Mouse (Mus musculus) olfactory bulb, adult 2 months (tissue): ENCODE data around the gene Elavl1. TPM values are rescaled to one million over a fixed set of nuclear protein-coding genes. Genes with fewer than 3 reads are reported as not detected.

Source experiments
- H3K27ac ChIP-seq: fragments of 200-500 bp; 2 replicates; pipeline ENCODE4 v1.5.1; 2012; ENCODE audit warnings: low read depth, low read length; ENCODE audit not compliant: insufficient read depth
- H3K4me1 ChIP-seq: fragments of 200-500 bp; 2 replicates; pipeline ENCODE4 v1.6.1; 2012; ENCODE audit warnings: low read length; ENCODE audit not compliant: control insufficient read depth, insufficient read depth
- H3K4me3 ChIP-seq: fragments of 200-500 bp; 2 replicates; pipeline ENCODE4 v1.5.1; 2012; ENCODE audit warnings: mild to moderate bottlenecking, low read depth, low read length, moderate library complexity; ENCODE audit not compliant: insufficient read depth
- CTCF ChIP-seq: fragments of 200-500 bp; IDR thresholded peaks from 2 replicates; pipeline ENCODE4 v1.5.1; 2012; ENCODE audit warnings: low read depth, mild to moderate bottlenecking, low read length, moderate library complexity; ENCODE audit not compliant: insufficient read depth
- POLR2A ChIP-seq: fragments of 200-500 bp; IDR thresholded peaks from 2 replicates; pipeline ENCODE4 v1.6.1; 2012; ENCODE audit warnings: mild to moderate bottlenecking, low read depth, low read length, moderate library complexity; ENCODE audit not compliant: insufficient read depth
- WGBS: fragments of 180-500 bp; shearing (Covaris S2); methylation state at CpG from one replicate; pipeline ENCODE4 v1.1.7; 2018; 5-methylcytosine and 5-hydroxymethylcytosine counted together
- polyA plus RNA-seq: library from polyadenylated mRNA; stranded (reverse); fragments of >200 nt; gene quantifications from 2 replicates; pipeline ENCODE4 v1.2.4, GENCODE M21; 2012; ENCODE audit warnings: low replicate concordance; ENCODE audit not compliant: missing spikeins, insufficient read depth, insufficient read length

Elavl1 gene
- polyA plus RNA-seq, result 138 TPM in 1 of 2 replicates, not detected in the other

DNA sequence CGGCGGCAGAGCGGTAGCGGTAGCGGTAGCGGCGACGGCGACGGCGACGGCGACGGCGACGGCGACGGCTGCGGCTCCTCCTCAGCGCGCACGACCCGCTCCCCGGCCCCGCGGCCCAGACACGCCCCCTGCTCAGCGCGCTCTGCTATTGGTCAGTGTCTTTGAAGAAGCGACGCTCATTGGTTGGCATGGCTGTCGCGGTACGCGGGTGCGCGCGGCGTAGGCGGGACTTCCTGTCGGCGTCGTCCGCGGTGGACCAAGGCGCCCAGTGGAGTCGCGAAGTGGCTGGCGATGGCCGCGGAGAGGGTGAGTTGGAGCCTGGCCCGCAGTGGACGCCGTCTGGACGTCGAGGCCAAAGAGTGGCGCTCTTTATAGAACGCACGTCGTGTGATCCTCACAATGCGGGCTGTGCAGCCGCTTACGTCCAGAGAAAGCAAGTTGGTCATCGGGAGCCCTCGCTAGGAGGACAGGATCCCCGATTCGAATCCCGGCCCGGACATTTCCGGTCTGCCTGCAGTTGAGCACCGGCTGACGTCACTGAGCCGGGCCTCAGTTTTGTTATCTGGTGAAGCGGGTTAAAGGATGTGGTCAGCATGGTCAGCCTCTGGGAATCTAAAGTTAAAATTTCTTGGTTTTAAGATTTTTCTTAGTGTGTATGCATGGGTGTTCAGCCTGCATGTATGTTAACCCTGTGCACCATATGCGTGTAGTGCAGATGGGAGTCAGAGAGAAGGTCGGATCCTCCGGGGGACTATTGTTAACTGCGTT lies at the start of gene Elavl1, which contains the start of gene Ccl25:
TSS of gene Elavl1 (minus strand) at position 431 of the 768 bp plus-strand sequence.
TSS of gene Ccl25 (plus strand) at position 228 of the 768 bp plus-strand sequence.
- H3K27ac ChIP-seq, result peak within 1 kb of the TSS; percentile 62
- TF ChIP-seq CTCF (no peak), POLR2A (peak; percentile 69)
- under 1% methylated on average over 78 of the region's 78 CpGs for WGBS
- H3K4me1 ChIP-seq, result peaks cover 4% of the 10 kb centered on the region
- peak within 1 kb of the TSS; percentile 100 for H3K4me3 ChIP-seq

DNA sequence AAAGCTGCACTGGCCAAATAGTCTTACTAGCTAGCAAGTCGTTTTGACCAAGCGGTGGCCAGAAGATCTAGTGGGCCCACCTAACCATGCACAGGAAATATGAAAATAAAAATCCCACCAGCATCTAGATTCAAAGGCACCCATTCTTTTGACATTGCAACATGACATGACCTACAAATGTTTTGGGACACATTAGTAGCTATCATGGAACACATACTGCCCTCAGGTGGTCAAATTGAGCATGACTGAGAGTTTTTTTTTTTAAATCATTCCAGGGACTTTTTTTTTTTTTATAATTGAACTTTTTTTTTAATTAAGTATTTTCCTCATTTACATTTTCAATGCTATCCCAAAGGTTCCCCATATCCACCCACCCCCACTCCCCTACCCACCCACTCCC lies 47.4 kb upstream of the Elavl1 start:
- Histone ChIP-seq H3K4me1 (no peaks in the 10 kb centered on the region; the same call in 1 of the 2 replicates), H3K27ac (no peak overlapping the region), H3K4me3 (no peak overlapping the region)
- 76% methylated on average over 2 of the region's 2 CpGs for whole genome bisulfite sequencing
- TF ChIP-seq POLR2A, result no peak
- TF ChIP-seq CTCF, result no peak

DNA sequence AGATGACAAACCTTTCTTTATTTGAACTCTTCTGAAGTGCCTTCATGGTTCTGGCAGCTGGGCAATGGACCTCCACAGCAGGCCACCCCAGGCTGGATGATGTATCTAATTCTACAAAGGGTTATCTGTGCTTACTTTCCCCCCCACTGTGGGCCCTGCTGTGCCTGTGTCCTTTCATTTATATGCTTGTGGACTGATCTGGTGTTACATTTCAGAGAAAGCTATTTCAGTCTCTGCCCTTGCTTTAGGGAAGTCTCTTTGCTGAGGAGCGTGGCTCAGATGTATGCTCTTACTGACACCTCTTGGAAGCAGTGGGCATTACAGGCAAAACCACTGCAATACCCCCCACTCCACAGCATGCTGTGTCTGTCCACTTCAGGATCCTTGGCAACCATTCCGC lies 44.9 kb upstream of the Elavl1 start:
- WGBS, result 44% methylated on average over 2 of the region's 2 CpGs
- TF ChIP-seq CTCF (no peak), POLR2A (no peak)
- Histone ChIP-seq H3K4me3 (no peak overlapping the region), H3K27ac (no peak overlapping the region), H3K4me1 (no peaks in the 10 kb centered on the region; the same call in 1 of the 2 replicates)

DNA sequence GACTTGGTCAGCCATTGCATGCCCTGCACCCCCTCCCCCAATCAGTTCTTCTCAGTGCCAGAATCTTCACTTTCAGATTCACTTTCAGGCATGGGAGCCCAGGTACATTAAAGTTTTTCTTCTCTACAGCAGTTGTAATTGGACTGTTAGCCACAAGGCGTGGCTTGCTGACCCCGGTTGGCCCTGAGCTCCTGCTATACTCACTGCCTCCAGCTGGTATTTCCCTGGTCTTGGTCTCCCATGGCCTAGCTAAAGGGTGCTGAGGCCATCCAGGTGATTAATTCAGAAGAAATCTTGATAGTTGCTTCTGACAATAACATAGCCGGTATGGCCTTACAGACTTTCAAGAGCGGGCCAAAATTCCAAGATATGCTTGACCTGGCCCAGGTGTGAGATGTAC lies 43.3 kb upstream of the Elavl1 start:
- 93% methylated on average over 4 of the region's 4 CpGs for WGBS
- no peak overlapping the region for H3K4me3 ChIP-seq
- TF ChIP-seq POLR2A (no peak), CTCF (no peak)
- H3K27ac ChIP-seq, result no peak overlapping the region
- H3K4me1 ChIP-seq, result no peaks in the 10 kb centered on the region; the same call in 1 of the 2 replicates

DNA sequence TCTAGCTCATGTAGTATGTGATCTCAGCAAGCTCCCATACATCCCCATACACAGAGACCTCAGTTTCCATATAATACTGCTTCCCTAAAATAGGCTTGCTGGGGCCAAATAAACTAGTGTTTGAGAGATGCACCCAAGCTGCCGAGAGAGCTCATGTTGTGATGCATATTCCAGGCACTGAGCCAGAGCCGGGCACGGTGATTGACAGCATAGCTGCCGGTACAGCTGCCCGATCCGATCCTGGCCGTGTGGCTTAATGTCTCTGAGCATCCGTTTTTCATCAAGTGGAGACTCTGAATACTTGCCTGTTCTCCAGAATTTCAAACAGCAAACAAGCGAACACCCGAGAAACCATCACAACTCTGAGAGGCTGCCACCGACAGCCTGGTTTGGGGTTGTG lies 42.6 kb upstream of the Elavl1 start:
- Histone ChIP-seq H3K4me3 (no peak overlapping the region), H3K4me1 (no peaks in the 10 kb centered on the region; the same call in 1 of the 2 replicates), H3K27ac (no peak overlapping the region)
- TF ChIP-seq CTCF, result no peak
- TF ChIP-seq POLR2A, result no peak
- 30% methylated on average over 11 of the region's 11 CpGs for WGBS

DNA sequence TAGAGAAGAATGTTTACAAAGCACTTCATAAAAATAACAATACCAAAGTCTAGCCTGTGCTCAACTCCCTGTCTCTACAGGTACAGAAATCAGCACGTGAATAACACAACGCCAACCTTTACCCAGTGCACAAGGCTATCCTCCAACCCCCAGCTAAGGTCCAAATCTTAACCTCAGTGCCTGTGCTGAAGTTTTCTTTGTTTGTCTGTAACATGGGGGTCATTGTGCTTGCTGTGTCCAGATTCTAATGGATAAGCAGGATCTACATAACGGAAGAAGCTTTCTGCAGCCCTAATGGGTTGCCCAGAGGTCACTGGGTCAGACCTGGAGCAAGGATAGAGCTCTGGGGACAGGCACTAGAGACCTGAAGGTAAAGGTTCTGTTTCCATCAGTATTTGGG lies 41.0 kb upstream of the Elavl1 start:
- no peak overlapping the region for H3K27ac ChIP-seq
- WGBS, result 88% methylated on average over 3 of the region's 3 CpGs
- TF ChIP-seq CTCF (no peak), POLR2A (no peak)

DNA sequence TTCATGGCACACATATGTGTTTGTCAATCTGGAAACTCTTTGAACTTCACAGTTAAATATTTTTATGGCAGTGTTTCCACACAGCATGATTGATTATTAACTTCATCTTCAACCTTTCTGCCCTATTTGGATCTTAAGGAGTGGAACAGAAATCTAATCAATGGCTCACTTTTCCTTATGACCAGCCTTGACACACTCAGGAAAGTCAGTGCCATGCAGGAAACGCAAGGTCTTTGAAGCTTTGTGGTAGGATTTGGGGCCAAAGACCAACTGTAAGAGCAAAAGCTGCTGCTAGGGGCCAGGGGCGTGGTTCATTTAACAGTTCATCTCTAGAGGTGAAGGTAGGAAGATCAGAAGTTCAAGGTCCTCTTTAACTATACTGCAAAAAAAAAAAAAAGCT lies 35.7 kb upstream of the Elavl1 start:
- WGBS, result 92% methylated on average over 2 of the region's 2 CpGs
- H3K27ac ChIP-seq, result no peak overlapping the region
- H3K4me1 ChIP-seq, result no peaks in the 10 kb centered on the region
- no peak overlapping the region for H3K4me3 ChIP-seq
- TF ChIP-seq POLR2A, result no peak
- TF ChIP-seq CTCF, result no peak

More for the DNA sequence above, 41.0 kb upstream of the Elavl1 start:
- Histone ChIP-seq H3K4me1 (no peaks in the 10 kb centered on the region; the same call in 1 of the 2 replicates), H3K4me3 (no peak overlapping the region)

DNA sequence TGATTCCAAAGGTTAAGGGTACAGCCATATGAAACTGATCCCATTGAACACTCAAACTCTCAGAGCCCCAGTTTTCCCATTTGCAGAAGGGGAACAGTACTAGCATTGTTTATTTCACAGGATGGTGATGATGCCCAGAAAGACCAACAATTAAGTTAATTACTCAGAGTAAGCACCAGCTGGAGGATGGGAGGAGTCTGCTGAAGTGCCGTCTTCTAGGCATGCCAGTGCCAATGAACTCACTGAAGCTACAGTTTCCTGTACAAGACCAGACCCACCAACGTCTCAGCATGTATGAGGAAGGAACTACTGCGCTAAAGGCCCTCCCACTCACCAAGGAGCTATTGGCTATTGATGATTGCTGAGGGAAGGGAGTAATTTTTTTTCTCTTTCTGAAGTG lies 34.1 kb upstream of the Elavl1 start:
- Histone ChIP-seq H3K4me1 (no peaks in the 10 kb centered on the region), H3K27ac (no peak overlapping the region), H3K4me3 (no peak overlapping the region)
- WGBS, result 23% methylated on average over 3 of the region's 3 CpGs
- TF ChIP-seq CTCF, result no peak
- no peak for TF ChIP-seq POLR2A

DNA sequence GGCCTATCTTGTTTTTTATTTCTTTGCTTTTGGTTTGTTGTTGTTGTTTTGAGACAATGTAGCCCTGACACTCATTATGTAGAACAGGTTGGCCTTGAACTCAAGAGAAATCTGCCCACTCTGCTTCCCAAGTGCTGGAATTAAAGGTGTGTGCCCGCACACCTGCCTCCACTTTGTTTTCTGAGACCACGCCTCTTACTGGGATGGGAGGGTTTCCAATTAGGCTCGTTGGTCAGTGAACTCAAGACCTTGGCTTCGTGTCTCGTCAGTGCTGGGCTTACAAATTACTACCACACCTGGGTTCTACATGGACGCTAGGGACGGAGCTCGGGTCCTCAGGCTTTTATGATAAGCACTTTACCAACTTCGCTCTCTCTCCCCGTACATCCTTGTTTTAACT lies 30.2 kb upstream of the Elavl1 start:
- no peak for TF ChIP-seq CTCF
- no peak for TF ChIP-seq POLR2A
- Histone ChIP-seq H3K4me1 (no peaks in the 10 kb centered on the region), H3K27ac (no peak overlapping the region), H3K4me3 (no peak overlapping the region)
- 94% methylated on average over 10 of the region's 10 CpGs for WGBS

DNA sequence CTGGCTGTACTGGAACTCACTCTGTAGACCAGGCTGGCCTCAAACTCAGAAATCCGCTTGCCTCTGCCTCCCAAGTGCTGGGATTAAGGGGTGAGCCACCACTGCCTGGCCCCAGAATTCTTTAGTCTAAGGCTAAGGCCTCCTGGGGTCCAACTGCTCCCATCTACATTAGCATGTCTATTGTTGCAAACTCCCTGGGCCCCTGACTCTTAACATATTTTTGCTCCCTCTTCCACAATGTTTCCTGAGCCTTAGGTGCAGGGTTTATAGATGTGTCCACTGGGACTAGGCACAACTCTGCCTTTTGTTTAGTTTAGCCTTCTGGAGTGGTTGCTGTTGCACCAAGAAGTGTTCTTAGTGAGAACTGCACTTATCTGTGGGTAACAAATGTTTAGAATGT lies 29.3 kb upstream of the Elavl1 start:
- 79% methylated on average over 1 of the region's 1 CpGs for WGBS
- no peak for TF ChIP-seq CTCF
- no peak for TF ChIP-seq POLR2A
- Histone ChIP-seq H3K4me1 (no peaks in the 10 kb centered on the region), H3K4me3 (no peak overlapping the region), H3K27ac (no peak overlapping the region)
